Mouse (Mus musculus) heart, embryonic 16.5 days (tissue): Measurements from ENCODE around the gene Wars2. TPM values are rescaled to one million over a fixed set of nuclear protein-coding genes. Genes with fewer than 3 reads are reported as not detected.

ENCODE experiments used
- ATAC-seq: fragments of 200-750 bp; cut with Nextera tagmentation; replicated peaks from 2 replicates; pipeline ENCODE4 v1.8.0; 2017; ENCODE audit warnings: moderate number of reproducible peaks; ENCODE audit not compliant: insufficient read depth, low FRiP score; ENCODE audit errors: extremely low read depth
- H3K27ac ChIP-seq: fragments of 300-500 bp; sonication (generic); 2 replicates; pipeline ENCODE4 v1.5.1; 2014; ENCODE audit warnings: mild to moderate bottlenecking, low read length, control low read depth, moderate library complexity
- H3K27me3 ChIP-seq: fragments of 300-500 bp; sonication (generic); 2 replicates; pipeline ENCODE4 v1.6.1; 2014; ENCODE audit warnings: low read length, mixed read lengths; ENCODE audit not compliant: control insufficient read depth, insufficient read depth
- H3K36me3 ChIP-seq: fragments of 300-500 bp; sonication (generic); 2 replicates; pipeline ENCODE4 v1.6.1; 2014; ENCODE audit not compliant: control insufficient read depth, insufficient read depth
- H3K4me1 ChIP-seq: fragments of 300-500 bp; sonication (generic); 2 replicates; pipeline ENCODE4 v1.6.1; 2014; ENCODE audit warnings: low read length, mixed read lengths; ENCODE audit not compliant: control insufficient read depth, insufficient read depth
- H3K4me2 ChIP-seq: fragments of 300-500 bp; sonication (generic); 2 replicates; pipeline ENCODE4 v1.6.1; 2014; ENCODE audit warnings: low read depth, mild to moderate bottlenecking, control low read depth, low read length
- H3K4me3 ChIP-seq: fragments of 300-500 bp; sonication (generic); 2 replicates; pipeline ENCODE4 v1.5.1; 2014; ENCODE audit warnings: mild to moderate bottlenecking, control low read depth, low read length
- H3K9ac ChIP-seq: fragments of 300-500 bp; sonication (generic); 2 replicates; pipeline ENCODE4 v1.6.1; 2014; ENCODE audit warnings: low read length, control low read depth
- H3K9me3 ChIP-seq: fragments of 300-500 bp; sonication (generic); replicated peaks from 2 replicates; pipeline ENCODE4 v1.6.1; 2016; ENCODE audit warnings: low read length; ENCODE audit not compliant: control insufficient read depth
- WGBS: fragments of 180-500 bp; shearing (Covaris S2); extraction: QIAGEN DNeasy Blood & Tissue Kit; methylation state at CpG from one replicate; pipeline ENCODE4 v1.1.7; 2014; 5-methylcytosine and 5-hydroxymethylcytosine counted together
- microRNA-seq: library from miRNA; unstranded; fragments of <30 nt; microRNA quantifications from one replicate; pipeline ENCODE4, GENCODE M21; 2017
- polyA plus RNA-seq: library from polyadenylated mRNA; unstranded; fragments of >200 nt; fragmentation: Nextera tagmentation; extraction: Ambion mirVana; gene quantifications from 2 replicates; pipeline ENCODE4 v1.2.1, GENCODE M21; 2015

The Wars2 gene
- polyA plus RNA-seq, 1 experiment from 2014 or later: 8.6 TPM

DNA sequence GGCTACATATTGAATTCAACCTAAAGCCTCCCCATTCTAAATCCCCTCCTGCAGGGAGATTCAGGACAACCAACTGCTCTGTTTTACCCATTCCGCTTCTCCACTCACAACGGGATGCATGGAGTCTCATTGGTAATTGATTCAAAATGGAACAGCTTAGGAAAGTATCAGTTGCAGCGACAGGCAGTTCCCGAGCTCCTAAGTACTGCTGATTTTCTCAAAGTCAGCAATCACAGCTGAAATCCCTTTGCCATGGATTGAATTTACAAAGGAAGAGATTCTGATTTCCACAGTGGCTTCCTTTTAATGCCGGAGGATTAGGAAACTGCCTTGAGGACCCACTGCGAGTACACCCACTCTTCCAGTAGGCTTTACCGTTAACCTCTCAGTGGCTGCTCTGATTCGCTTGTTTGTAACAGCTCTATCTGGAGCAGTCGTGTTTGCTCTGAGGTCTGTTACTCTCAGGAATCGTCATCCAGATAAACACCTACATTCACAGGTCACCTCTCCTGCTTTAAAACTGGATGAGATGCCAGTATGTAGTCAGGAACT lies 126.0 kb downstream of the Wars2 start:
- no peak for ATAC-seq
- Histone ChIP-seq H3K4me3 (no peak overlapping the region), H3K9me3 (no peaks in the 10 kb centered on the region), H3K27ac (no peak overlapping the region), H3K9ac (no peak overlapping the region), H3K4me1 (no peaks in the 10 kb centered on the region), H3K27me3 (peaks cover 49% of the 10 kb centered on the region), H3K4me2 (no peak overlapping the region), H3K36me3 (no peaks in the 10 kb centered on the region)
- WGBS: 46% methylated on average over 10 of the region's 10 CpGs

DNA sequence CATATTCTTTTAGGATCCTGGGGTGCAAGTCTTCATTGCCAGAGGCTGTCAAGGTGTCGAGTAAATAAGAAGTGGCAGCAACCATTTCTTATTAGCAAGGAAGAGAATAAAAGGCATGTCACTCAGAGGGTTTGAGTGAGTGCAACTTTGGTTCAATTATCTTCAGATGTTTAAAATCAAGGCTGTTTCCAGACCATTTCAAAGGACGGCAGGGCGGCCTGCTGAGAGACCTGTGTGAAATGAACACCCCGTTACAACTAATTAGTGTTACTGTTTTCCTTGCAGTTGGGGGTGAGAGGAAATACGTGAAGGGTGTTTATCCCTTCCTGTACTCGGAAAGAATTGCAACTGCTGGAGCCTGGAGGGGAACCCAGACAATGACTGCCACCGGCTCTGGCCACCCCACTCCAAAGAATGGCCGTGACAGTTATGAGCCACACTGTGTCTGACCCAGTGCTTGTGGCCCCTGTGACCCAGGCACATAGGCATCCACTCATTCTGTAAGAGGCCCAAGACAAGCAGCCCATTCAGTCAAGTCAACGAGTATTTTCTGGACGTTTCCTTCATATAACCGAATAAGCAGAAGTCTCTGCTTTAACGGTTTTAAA lies 137.2 kb downstream of the Wars2 start:
- no peaks in the 10 kb centered on the region for H3K9me3 ChIP-seq
- H3K27ac ChIP-seq: no peak overlapping the region
- WGBS: 50% methylated on average over 12 of the region's 12 CpGs
- H3K9ac ChIP-seq: no peak overlapping the region
- H3K36me3 ChIP-seq: no peaks in the 10 kb centered on the region
- H3K27me3 ChIP-seq: 0 out of 2 replicates have a peak, but pooled peaks cover 2% of the 10 kb centered on the region
- no peak for ATAC-seq
- H3K4me1 ChIP-seq: no peaks in the 10 kb centered on the region
- H3K4me3 ChIP-seq: no peak overlapping the region
- H3K4me2 ChIP-seq: no peak overlapping the region

DNA sequence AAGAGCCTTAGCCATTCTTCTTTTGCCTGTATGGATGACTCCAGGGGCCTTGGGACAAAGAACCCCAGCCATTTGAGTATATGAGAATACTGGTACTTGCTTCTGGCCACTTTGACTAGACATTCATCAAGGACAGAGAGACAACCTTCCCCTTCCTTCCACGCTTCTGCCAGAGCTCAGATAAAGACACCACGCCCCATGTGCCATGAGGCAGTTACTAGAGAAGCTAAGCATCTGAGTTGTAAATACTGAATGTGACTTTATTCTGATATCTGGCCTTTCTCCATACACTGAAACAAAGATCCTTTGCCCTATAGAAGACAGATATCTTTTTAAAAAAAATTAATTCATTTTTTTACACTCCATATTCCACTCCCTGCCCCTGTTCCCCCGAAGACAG lies 138.8 kb downstream of the Wars2 start:
- Histone ChIP-seq H3K9ac (no peak overlapping the region), H3K4me3 (no peak overlapping the region), H3K27me3 (0 out of 2 replicates have a peak, but pooled peaks cover 2% of the 10 kb centered on the region), H3K36me3 (no peaks in the 10 kb centered on the region), H3K4me2 (no peak overlapping the region), H3K9me3 (no peaks in the 10 kb centered on the region), H3K27ac (no peak overlapping the region), H3K4me1 (no peaks in the 10 kb centered on the region)
- 65% methylated on average over 3 of the region's 3 CpGs for WGBS
- ATAC-seq: no peak

DNA sequence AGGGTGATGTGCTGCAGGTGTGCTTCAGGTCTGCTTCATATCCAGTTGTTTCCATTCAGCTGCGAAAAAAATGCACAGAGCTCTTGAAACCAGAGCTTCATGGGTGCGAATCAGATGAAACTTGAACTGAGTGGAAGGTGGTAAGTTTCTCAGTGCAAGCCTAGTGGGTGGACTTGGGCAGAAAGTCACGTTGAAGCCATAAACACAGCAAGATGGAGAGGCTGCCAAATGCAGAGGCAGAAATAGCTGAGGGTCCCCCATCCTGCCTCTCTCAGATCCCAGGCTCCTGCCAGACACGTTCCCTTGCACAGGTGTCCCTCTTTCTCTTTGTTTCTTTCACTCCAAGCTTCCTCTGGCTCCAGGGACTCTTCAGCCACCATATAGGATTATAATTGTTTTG lies 140.6 kb downstream of the Wars2 start:
- Histone ChIP-seq H3K9me3 (no peaks in the 10 kb centered on the region), H3K4me3 (no peak overlapping the region), H3K9ac (no peak overlapping the region), H3K4me2 (no peak overlapping the region), H3K27me3 (0 out of 2 replicates have a peak, but pooled peaks cover 2% of the 10 kb centered on the region), H3K36me3 (no peaks in the 10 kb centered on the region), H3K27ac (no peak overlapping the region), H3K4me1 (no peaks in the 10 kb centered on the region)
- WGBS: 63% methylated on average over 4 of the region's 4 CpGs
- no peak for ATAC-seq

DNA sequence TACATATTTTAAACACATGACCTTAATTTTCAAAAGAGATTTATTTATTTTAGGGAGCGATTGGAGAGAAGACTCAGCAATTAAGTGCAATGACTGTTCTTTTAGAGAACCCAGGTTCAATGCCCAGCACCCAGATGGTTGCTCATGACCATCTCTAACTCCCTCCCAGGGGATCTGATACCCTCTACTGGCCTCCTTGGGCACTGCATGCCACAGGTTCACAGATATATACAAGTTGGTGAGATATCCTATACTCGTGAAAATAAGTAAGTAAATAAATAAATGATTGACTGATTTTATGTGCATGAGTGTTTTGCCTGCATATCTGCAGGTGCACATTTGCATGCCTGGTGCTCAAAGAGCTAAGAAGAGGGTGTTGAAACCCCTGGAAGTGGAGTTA lies 147.4 kb downstream of the Wars2 start:
- WGBS: 46% methylated on average over 2 of the region's 2 CpGs
- ATAC-seq: no peak

More for the DNA sequence above, 147.4 kb downstream of the Wars2 start:
- no peak overlapping the region for H3K4me2 ChIP-seq
- H3K27ac ChIP-seq: no peak overlapping the region
- no peaks in the 10 kb centered on the region for H3K27me3 ChIP-seq
- no peaks in the 10 kb centered on the region for H3K9me3 ChIP-seq
- no peaks in the 10 kb centered on the region for H3K36me3 ChIP-seq
- H3K9ac ChIP-seq: no peak overlapping the region
- no peak overlapping the region for H3K4me3 ChIP-seq
- peaks cover 6% of the 10 kb centered on the region for H3K4me1 ChIP-seq

Small RNAs within 50 kb of the gene (microRNA-seq; reads per million reads assigned to microRNA genes)
- not detected for gene Mir6481

Other genes with a start within 250 kb of the Wars2 start
- gene Hao2, start 247.8 kb upstream of the Wars2 start, polyA plus RNA-seq: 0.14 TPM in 1 of 2 replicates, not detected in the other
- 0.09 and 0.12 TPM in 2 replicates for gene Tbx15, start 99.3 kb downstream of the Wars2 start, polyA plus RNA-seq